Comparison of ENCODE assay signal across 23 mouse cellular contexts in genomic region chr2:102979519-102979918, GRCm38 (mm10).
A peak's percentile ranks its signal among the peaks of the same experiment; 100 is the strongest.
DNase-seq lines count a peak whose midpoint lies in the region; ATAC-seq and TF ChIP-seq lines count a peak whose summit lies in the region.
"Had no signal": no experiment of that assay in that cellular context is flagged by ENCODE, and none has a peak within 500 bp of the region (broad histone marks: within the 10 kb centered on the region; RNA-seq: fewer than 3 reads in every experiment).

No protein-coding gene starts in this region.

- 81% methylated on average over 2 of the region's 2 CpGs for WGBS in forebrain, embryonic 10.5 days

- no peak for TF ChIP-seq EP300 in CH12.LX (IDR thresholded peaks at IDR 0.05; ENCODE audit: low read length)

- H3K79me2 ChIP-seq in CH12.LX (replicated peaks; ENCODE audit: control insufficient read depth, extremely low read depth, insufficient read depth, poor library complexity, severe bottlenecking), result no peaks in the 10 kb centered on the region

- TF ChIP-seq RAD21 in CH12.LX (IDR thresholded peaks at IDR 0.05; ENCODE audit: low read depth, low read length), result no peak

- 0 out of 2 replicates have a peak, but pooled peaks have one; percentile 3 for ATAC-seq in megakaryocyte, adult 5-6 weeks (ENCODE audit: poor library complexity, severe bottlenecking)
- ATAC-seq: CD4-positive, CD25-positive, alpha-beta regulatory T cell, adult 4 months; forebrain, embryonic 13.5 days; forebrain, embryonic 15.5 days; forebrain, postnatal 0 days had no signal

- TF ChIP-seq CTCF in CH12.LX (conservative IDR thresholded peaks at IDR 0.05 in 1 of 2, IDR thresholded peaks at IDR 0.05 in 1 of 2; ENCODE audit: low read depth in 2 of 2, low read length in 2 of 2), result no peak

- H3K9ac ChIP-seq in CH12.LX (ENCODE audit: insufficient read depth, low read depth), result no peak overlapping the region; the same call in 1 of the 2 replicates
- H3K9ac ChIP-seq: embryonic facial prominence, embryonic 13.5 days; embryonic facial prominence, embryonic 15.5 days; forebrain, embryonic 13.5 days; forebrain, embryonic 15.5 days; forebrain, postnatal 0 days had no signal

- in situ Hi-C loops in CH12.LX (cut with MboI; ENCODE audit: low pct_ligation_motif_present, low pct_unique_long_range_greater_than_20kb, low sequenced_read_pairs), result no loop called here

- H3K27me3 ChIP-seq in CH12.LX (replicated peaks), result no peaks in the 10 kb centered on the region
- no peaks in the 10 kb centered on the region for H3K27me3 ChIP-seq in forebrain, embryonic 10.5 days (ENCODE audit: poor library complexity, severe bottlenecking)
- H3K27me3 ChIP-seq: embryonic facial prominence, embryonic 13.5 days; embryonic facial prominence, embryonic 15.5 days; forebrain, embryonic 13.5 days; forebrain, embryonic 15.5 days had no signal

- peaks cover 26 to 53% of the 10 kb centered on the region in 2 experiments for H3K4me1 ChIP-seq in CH12.LX (ENCODE audit: control insufficient read depth in 1 of 2, insufficient read depth in 2 of 2)
- no peaks in the 10 kb centered on the region for H3K4me1 ChIP-seq in forebrain, embryonic 10.5 days
- H3K4me1 ChIP-seq: embryonic facial prominence, embryonic 13.5 days; embryonic facial prominence, embryonic 15.5 days; forebrain, embryonic 13.5 days; forebrain, embryonic 15.5 days had no signal

- H3K27ac ChIP-seq in CH12.LX (ENCODE audit: insufficient read depth, low read depth), result peak overlapping the region; percentile 67
- H3K27ac ChIP-seq in forebrain, embryonic 10.5 days, result no peak overlapping the region
- H3K27ac ChIP-seq: embryonic facial prominence, embryonic 13.5 days; embryonic facial prominence, embryonic 15.5 days; forebrain, embryonic 13.5 days; forebrain, embryonic 15.5 days had no signal

- TF ChIP-seq POLR2A in CH12.LX (IDR thresholded peaks at IDR 0.05; ENCODE audit: low read depth, low read length), result no peak

- H3K36me3 ChIP-seq in CH12.LX (replicated peaks in 1 of 2; ENCODE audit: control insufficient read depth in 1 of 2, insufficient read depth in 1 of 2, low read length in 1 of 2), result no peaks in the 10 kb centered on the region
- no peaks in the 10 kb centered on the region for H3K36me3 ChIP-seq in forebrain, embryonic 10.5 days (replicated peaks)
- H3K36me3 ChIP-seq: embryonic facial prominence, embryonic 13.5 days; embryonic facial prominence, embryonic 15.5 days; forebrain, embryonic 15.5 days had no signal

- peak; percentile 55 for DNase-seq in heart, adult 11 months
- DNase-seq in heart, adult 8-10 months (ENCODE audit: low spot score), result no peak
- no peak for DNase-seq in CH12.LX (ENCODE audit: extremely low read depth)
- DNase-seq in forebrain, embryonic 10.5 days (ENCODE audit: extremely low spot score, low spot score), result no peak
- DNase-seq in cerebellum, postnatal 36 days, result no peak
- DNase-seq: adrenal gland, adult 8-10 months; adrenal gland, postnatal 14 days; adrenal gland, postnatal 36 days; B cell, adult 2 months; cerebellum, adult 11-12 months; cerebellum, adult 2 months; cerebellum, adult 9-10 months; cerebellum, postnatal 10 days; cerebellum, postnatal 25 days; embryo, embryonic 11 days; forebrain, postnatal 0 days had no signal

- no peaks in the 10 kb centered on the region for H3K9me3 ChIP-seq in CH12.LX (replicated peaks; ENCODE audit: low read length)
- no peaks in the 10 kb centered on the region for H3K9me3 ChIP-seq in forebrain, embryonic 10.5 days
- H3K9me3 ChIP-seq: embryonic facial prominence, embryonic 13.5 days; embryonic facial prominence, embryonic 15.5 days; forebrain, embryonic 13.5 days; forebrain, embryonic 15.5 days had no signal

- no peak overlapping the region for H3K4me2 ChIP-seq in CH12.LX (ENCODE audit: insufficient read depth, low read depth, poor library complexity, severe bottlenecking)
- H3K4me2 ChIP-seq: embryonic facial prominence, embryonic 13.5 days; embryonic facial prominence, embryonic 15.5 days; forebrain, embryonic 13.5 days; forebrain, embryonic 15.5 days had no signal

- H3K4me3 ChIP-seq in CH12.LX (replicated peaks in 1 of 3; ENCODE audit: low read depth in 2 of 3, low read length in 2 of 3, poor library complexity in 1 of 3), result no peak overlapping the region
- H3K4me3 ChIP-seq in forebrain, embryonic 10.5 days, result no peak overlapping the region
- H3K4me3 ChIP-seq: embryonic facial prominence, embryonic 13.5 days; embryonic facial prominence, embryonic 15.5 days; erythroblast, embryonic 14.5 days; forebrain, embryonic 13.5 days; forebrain, embryonic 15.5 days had no signal

- dilution Hi-C loops in CH12.LX (cut with MboI; ENCODE audit: extremely low pct_ligation_motif_present, extremely low pct_unique_long_range_greater_than_20kb, low sequenced_read_pairs), result no loop called here

TF ChIP-seq in CH12.LX, 34 proteins besides CTCF, POLR2A, EP300 and RAD21:
- no peak for TF ChIP-seq MAZ (IDR thresholded peaks at IDR 0.05; ENCODE audit: low read depth, low read length)
- TF ChIP-seq ZMIZ1 (IDR thresholded peaks at IDR 0.05; ENCODE audit: low read depth, low read length), result no peak
- TF ChIP-seq TBP (conservative IDR thresholded peaks at IDR 0.05; ENCODE audit: low read depth, low read length), result no peak
- TF ChIP-seq MYC (IDR thresholded peaks at IDR 0.05; ENCODE audit: low read depth, low read length), result no peak
- TF ChIP-seq CHD1 (IDR thresholded peaks at IDR 0.05; ENCODE audit: low read depth, low read length), result no peak
- TF ChIP-seq KAT2A (IDR thresholded peaks at IDR 0.05; ENCODE audit: insufficient replicate concordance, low read length), result no peak
- no peak for TF ChIP-seq ZKSCAN1 (IDR thresholded peaks at IDR 0.05; ENCODE audit: borderline replicate concordance, low read depth, low read length)
- TF ChIP-seq PAX5 (IDR thresholded peaks at IDR 0.05; ENCODE audit: low read length), result no peak
- TF ChIP-seq HCFC1 (IDR thresholded peaks at IDR 0.05; ENCODE audit: low read depth, low read length), result no peak
- TF ChIP-seq SIN3A (IDR thresholded peaks at IDR 0.05; ENCODE audit: low read length), result no peak
- no peak for TF ChIP-seq JUN (IDR thresholded peaks at IDR 0.05; ENCODE audit: insufficient read depth, low read depth, low read length)
- TF ChIP-seq E2F4 (IDR thresholded peaks at IDR 0.05; ENCODE audit: insufficient replicate concordance, low read depth, low read length), result no peak
- TF ChIP-seq RCOR1 (conservative IDR thresholded peaks at IDR 0.05; ENCODE audit: low read depth, low read length), result no peak
- TF ChIP-seq USF1 (IDR thresholded peaks at IDR 0.05; ENCODE audit: low read depth, low read length), result no peak
- TF ChIP-seq UBTF (IDR thresholded peaks at IDR 0.05; ENCODE audit: low read depth, low read length), result no peak
TF ChIP-seq in CH12.LX: peak in this region for 0.
